Comparison of ENCODE assay signal across 38 mouse cellular contexts in the genomic region with DNA sequence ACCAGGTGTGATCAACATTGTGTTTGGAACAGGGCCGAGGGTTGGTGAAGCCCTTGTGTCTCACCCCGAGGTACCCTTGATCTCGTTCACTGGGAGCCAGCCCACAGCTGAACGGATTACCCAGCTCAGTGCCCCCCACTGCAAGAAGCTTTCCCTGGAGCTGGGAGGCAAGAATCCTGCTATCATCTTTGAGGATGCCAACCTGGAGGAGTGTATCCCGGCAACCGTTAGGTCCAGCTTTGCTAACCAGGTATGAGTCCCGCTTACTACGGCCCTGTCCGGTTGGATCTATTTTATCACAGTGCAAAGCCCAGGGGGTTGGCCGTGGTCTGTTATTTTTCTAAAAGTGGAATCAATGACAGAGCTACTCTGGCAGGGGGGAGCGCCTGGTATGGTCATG. TPM values are rescaled to one million over a fixed set of nuclear protein-coding genes. Genes with fewer than 3 reads are reported as not detected.
"Had no signal": no experiment of that assay in that cellular context is flagged by ENCODE, and none has a peak within 500 bp of the region (broad histone marks: within the 10 kb centered on the region; RNA-seq: fewer than 3 reads in every experiment).

No protein-coding gene starts in this region.

- H3K27ac ChIP-seq: heart, embryonic 10.5 days; heart, embryonic 13.5 days; heart, embryonic 15.5 days; hindbrain, embryonic 10.5 days; hindbrain, embryonic 12.5 days; hindbrain, embryonic 13.5 days; hindbrain, embryonic 14.5 days; hindbrain, embryonic 15.5 days; hindbrain, postnatal 0 days; intestine, embryonic 15.5 days; kidney, embryonic 15.5 days; kidney, postnatal 0 days; layer of hippocampus, adult 2 months; left cerebral cortex, adult 2 months had no signal

- H3K4me1 ChIP-seq: heart, embryonic 15.5 days; hindbrain, embryonic 10.5 days; hindbrain, embryonic 12.5 days; hindbrain, embryonic 13.5 days; hindbrain, embryonic 15.5 days; intestine, embryonic 15.5 days; kidney, embryonic 15.5 days had no signal

- H3K27me3 ChIP-seq: heart, embryonic 12.5 days; heart, embryonic 13.5 days; heart, embryonic 15.5 days; hindbrain, embryonic 12.5 days; hindbrain, embryonic 13.5 days; hindbrain, embryonic 15.5 days; intestine, embryonic 15.5 days; kidney, embryonic 15.5 days had no signal

- DNase-seq: heart, postnatal 14 days; heart, postnatal 36 days; heart, postnatal 4 days; kidney, adult 11 months; kidney, adult 18-20 months; kidney, adult 2 months; kidney, adult 8-10 months; kidney, adult 9 months; kidney, postnatal 10 days; kidney, postnatal 14 days; kidney, postnatal 25 days; kidney, postnatal 36 days; layer of hippocampus, adult 9-11 months; layer of hippocampus, postnatal 36 days had no signal

- H3K36me3 ChIP-seq: heart, embryonic 10.5 days; heart, embryonic 12.5 days; heart, embryonic 13.5 days; heart, embryonic 15.5 days; hindbrain, embryonic 10.5 days; hindbrain, embryonic 12.5 days; hindbrain, embryonic 13.5 days; hindbrain, embryonic 15.5 days; intestine, embryonic 15.5 days; kidney, embryonic 15.5 days had no signal

- H3K4me3 ChIP-seq: heart, embryonic 10.5 days; heart, embryonic 12.5 days; heart, embryonic 13.5 days; heart, embryonic 15.5 days; hindbrain, embryonic 10.5 days; hindbrain, embryonic 12.5 days; hindbrain, embryonic 13.5 days; hindbrain, embryonic 15.5 days; intestine, embryonic 15.5 days; kidney, embryonic 15.5 days; layer of hippocampus, adult 2 months; left cerebral cortex, adult 2 months had no signal

RNA-seq across cellular contexts. Expression of gene Aldh8a1, which starts 12.0 kb away (rescaled TPM):
- total RNA-seq: heart, postnatal 14 days; heart, postnatal 25 days; heart, postnatal 36 days; heart, postnatal 4 days; hematopoietic stem cell, adult 5-6 weeks; hindbrain, postnatal 0 days; layer of hippocampus, postnatal 14 days had no signal
- polyA plus RNA-seq: heart, embryonic 13.5 days; heart, embryonic 14.5 days; heart, embryonic 15.5 days; heart, postnatal 0 days; hindbrain, embryonic 13.5 days; hindbrain, embryonic 14.5 days; hindbrain, embryonic 15.5 days; hindbrain, postnatal 0 days; inflammation-experienced regulatory T-cells, adult 6 months; intestine, embryonic 14.5 days; intestine, postnatal 0 days; large intestine, adult 2 months had no signal
